Mouse (Mus musculus): ENCODE measurements at regions not wholly inside any gene's neighbourhood (a gene's known extent, or its start where the extent isn't known, plus 50 kb on each side); places are given as distances from the start of the nearest gene placed in this dataset.

DNA sequence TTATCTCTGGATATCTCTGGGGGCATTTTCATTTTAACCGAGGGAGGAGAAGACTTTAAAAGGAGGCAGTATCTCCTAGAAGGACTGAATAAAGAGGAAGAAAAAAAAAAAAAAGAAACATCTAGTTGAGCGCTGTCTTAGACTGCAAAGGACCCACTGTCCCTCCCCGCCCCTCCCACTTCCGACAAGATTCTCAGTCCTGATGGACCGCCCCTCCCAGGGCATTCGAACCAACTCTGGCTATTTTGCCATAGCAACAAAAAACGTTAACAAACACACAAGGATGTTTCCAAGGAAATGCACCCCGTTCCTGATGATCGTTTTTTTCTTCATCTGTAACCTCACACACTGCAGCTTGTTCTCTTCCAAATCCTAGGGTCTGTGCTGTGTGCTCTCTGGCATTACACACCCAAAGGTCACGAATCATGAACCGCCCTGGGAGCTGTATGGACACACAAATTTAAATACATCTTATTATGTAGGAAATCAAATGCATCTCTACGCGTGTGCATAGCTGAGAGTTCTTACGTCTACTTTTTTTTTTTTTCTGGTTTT is 75.8 kb downstream of the Rnd3 start:
- no peak for DNase-seq (ENCODE audit: low read depth, low spot score)

DNA sequence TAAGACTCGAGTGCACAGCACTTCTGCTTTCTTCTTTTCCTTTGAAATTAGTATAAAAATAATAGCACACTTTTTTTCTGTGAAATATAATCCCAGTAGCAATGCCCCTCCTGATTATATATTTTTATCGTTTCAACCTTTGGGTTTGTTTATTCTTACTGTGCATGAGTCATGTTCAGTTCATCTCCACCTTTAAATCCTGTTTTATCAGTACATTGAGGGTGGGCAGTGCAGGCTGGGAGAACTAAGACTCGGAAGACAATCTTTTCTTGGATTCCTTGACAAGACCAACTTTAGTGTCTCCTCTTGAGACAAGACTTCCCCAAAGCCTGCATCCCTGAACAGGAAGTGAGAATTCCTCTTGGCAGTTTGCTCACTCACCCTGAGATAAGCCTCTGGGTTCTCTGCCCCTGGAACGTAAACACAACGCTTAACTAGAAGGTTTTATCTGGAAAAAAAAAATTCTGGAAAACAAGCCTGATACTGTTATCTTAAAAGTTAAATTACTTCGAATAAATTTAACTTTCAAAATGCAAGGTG is 76.5 kb downstream of the Rnd3 start:
- no peak for DNase-seq (ENCODE audit: low read depth, low spot score)

GRCm38 (mm10) chr2:51070902-51071301 is 78.0 kb downstream of the Rnd3 start:
- no peak for DNase-seq (ENCODE audit: low read depth, low spot score)

DNA sequence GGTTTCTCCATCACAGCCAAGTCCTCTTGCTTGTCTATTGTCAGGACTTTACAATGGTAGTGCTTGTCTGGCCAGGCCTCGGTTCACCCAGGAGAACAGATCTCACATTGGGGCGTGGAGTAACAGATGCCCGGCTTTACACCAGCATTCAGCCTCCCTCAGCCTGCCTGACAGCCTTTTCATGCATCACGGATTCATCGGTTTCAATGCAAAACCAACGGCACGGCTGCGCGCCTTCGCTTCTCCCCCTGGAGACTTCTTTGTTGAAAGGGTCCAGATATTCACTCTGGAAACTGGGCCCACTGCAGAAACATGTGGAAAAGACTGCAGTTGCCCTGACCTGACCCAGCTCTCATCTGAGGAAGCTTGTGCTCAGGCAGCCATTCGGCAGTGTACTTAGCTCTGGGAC is 82.5 kb downstream of the Rnd3 start:
- no peak for DNase-seq (ENCODE audit: low read depth, low spot score)

- no peak for DNase-seq (ENCODE audit: low read depth, low spot score)
These were observed 83.1 kb downstream of the Rnd3 start for GRCm38 (mm10) chr2:51065821-51066220.

GRCm38 (mm10) chr2:51064821-51065220 is 84.1 kb downstream of the Rnd3 start:
- no peak for DNase-seq (ENCODE audit: low read depth, low spot score)

DNA sequence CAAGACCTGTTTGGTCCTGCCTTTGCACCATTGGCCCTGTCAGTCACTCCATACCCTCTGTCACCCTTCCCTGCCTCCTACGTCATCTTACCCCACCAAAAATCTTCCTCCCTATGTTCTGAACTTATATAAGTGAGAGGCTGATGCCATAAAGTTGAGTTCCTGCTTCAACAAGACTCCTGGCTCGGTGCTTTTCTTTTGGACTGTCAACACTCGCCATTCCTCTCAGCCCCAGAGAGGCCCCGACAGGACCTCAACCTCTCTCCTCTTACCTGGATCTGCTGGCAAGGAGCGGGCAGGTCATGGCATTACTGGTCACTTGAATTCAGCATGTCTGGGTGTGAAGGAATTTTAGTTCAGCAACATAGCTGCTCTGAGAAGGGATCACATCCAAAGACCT is 86.9 kb downstream of the Rnd3 start:
- no peak for DNase-seq (ENCODE audit: low read depth, low spot score)

GRCm38 (mm10) chr2:51058158-51058557 is 90.8 kb downstream of the Rnd3 start:
- DNase-seq (ENCODE audit: low read depth, low spot score), result no peak

DNA sequence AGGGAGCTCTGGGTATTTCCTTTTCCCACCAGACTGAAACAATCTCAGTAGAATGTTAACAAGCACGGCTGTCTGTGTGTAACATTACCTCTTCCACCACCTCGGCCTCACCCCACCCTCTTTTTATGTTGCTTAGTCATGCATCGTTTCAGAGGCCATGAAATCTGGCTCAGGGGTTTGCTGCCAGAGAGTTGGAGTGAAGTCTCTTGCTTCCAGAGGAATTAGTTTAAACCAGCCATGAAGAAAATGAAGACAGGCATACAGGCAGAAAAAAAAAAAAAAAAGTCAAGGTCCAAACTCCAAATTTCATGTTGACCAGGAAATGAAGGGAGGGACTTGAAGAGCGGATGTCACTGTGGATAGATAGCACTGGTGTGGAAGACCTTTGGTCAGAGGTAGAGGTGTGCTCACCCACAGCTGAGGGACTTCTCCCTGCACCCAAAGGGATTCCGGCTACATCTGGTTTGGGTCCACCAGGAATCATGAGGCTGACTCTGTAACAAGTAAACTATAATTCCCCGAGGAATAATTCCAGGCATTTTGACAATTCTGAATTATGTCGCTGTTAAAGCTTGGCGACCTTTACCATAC is 92.7 kb downstream of the Rnd3 start:
- no peak for DNase-seq (ENCODE audit: low read depth, low spot score)

DNA sequence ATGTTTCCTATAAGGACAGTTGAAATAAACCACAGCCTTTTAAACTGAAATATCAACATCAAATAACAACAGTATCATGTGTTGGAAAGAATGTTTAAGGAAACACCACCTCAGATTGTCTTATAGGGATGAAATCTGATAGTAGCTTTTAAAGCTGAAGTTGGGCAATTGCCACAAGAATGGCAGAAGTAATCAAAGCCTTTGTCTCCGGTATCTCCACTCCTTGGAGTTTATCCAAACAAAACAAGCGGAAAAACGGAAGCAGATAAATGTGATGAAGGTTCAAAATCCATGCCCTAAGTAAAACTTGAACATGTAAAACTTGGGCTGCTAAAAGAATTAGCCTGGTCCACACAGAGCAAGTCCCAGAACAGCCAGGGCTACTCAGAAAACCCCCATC is 93.6 kb downstream of the Rnd3 start:
- no peak for DNase-seq (ENCODE audit: low read depth, low spot score)

DNA sequence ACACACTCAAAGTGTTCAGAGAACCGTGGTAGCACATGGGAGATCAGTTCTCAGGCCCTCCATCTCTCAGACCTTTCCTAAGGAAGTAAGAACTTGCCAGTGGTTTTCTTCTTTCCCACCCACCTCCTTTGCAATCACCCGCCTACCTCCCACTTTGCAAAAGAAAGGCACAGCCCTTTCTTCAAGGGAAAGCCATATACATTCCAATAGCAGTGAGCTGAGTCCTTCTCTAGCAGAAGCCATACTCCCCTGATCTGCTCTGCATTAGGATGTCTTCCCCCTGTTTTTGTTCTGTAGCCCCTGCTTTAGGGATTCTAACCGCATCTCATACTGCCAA is 99.1 kb downstream of the Rnd3 start:
- no peak for DNase-seq (ENCODE audit: low read depth, low spot score)

- DNase-seq (ENCODE audit: low read depth, low spot score), result no peak
These were observed 99.6 kb downstream of the Rnd3 start for GRCm38 (mm10) chr2:51049101-51049833.

DNA sequence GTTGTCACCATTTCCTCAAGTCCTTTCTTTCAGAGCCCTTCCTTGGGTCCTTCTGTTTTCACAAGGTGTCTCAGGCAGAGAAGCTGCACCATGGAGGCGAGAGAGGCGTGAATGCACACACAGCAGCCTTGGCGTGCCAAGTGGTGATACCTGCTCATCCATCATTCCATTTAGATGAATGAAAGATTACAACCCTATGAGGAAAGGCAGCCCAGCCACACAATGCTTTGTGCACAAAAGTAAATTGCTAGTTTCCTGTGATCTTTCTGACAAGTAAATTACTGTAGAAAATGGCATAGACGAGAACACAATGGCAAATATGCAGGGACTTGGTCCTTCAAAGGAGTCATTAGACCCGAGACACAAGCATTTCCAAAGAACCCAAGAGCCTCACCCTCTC is 101.4 kb downstream of the Rnd3 start:
- no peak for DNase-seq (ENCODE audit: low read depth, low spot score)

- no peak for DNase-seq (ENCODE audit: low read depth, low spot score)
These were observed 103.3 kb downstream of the Rnd3 start for GRCm38 (mm10) chr2:51045626-51046025.

DNA sequence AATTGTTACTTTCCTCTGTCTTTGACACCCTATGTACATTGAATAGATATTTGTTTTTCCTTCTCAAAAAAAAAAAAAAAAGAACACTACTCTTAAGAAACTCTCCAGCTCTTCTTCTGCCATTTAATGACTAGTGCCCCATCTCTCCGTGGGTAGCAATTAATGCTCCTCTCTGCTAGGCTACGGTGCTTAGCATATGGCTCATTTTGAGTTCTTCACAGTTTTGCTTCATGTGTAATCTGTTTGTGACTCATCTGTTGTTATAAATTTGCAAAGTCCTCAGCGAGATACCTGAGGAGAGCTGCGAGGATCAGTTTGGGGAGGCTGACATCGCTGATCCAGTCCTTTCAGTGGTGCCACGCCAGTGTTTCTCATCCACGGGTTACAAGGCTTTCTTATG is 107.8 kb downstream of the Rnd3 start:
- DNase-seq (ENCODE audit: low read depth, low spot score), result no peak

- no peak for DNase-seq (ENCODE audit: low read depth, low spot score)
These were observed 110.2 kb downstream of the Rnd3 start for GRCm38 (mm10) chr2:51038685-51039084.

DNA sequence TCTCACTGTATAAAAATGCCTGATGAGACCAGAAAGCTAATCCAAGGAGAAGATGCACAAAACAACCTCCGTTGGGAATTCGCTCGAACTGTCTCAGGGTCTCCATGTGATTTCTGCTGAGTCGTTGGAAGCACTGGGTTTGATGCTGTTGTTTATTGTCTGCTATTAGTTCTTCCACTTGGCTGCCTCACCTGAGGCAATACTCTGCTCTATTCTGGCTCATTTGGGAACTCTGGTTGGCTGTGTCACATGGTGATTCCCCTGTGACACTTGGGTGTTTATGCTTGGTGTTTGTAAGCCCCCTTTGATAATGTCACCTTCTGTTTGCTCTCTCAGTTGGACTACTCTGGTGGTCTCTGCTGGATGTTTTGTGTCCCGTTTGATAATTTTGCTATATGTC is 111.9 kb downstream of the Rnd3 start:
- DNase-seq (ENCODE audit: low read depth, low spot score), result no peak

DNA sequence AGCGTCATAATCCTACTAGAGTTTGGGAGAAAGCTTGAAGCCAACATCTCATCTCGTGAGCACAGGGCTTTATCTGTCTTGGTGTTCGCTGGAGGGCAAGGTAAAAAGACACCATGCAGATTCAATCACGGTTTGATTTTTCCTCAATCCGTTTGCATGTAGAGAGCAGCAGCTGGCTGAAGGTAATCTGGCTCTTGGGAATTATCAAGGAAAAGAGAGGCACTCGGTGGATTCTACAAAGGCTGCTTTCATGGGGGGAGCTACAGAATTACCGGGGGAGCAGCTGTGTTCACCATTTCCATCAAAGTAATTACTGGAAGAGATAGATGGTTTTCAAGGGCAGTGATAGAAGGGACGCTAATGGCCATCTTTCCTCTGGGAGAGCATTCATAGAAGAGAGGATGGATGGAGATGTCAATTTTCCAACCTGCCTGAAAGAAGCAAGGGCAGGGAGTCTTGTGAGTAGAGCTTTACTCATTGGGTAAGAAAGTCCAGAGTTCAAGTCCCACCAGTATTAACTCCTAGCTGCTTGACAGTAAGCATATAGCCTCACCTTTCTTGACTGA is 112.6 kb downstream of the Rnd3 start:
- DNase-seq (ENCODE audit: low read depth, low spot score), result no peak

GRCm38 (mm10) chr2:51033881-51034280 is 115.0 kb downstream of the Rnd3 start:
- no peak for DNase-seq (ENCODE audit: low read depth, low spot score)

DNA sequence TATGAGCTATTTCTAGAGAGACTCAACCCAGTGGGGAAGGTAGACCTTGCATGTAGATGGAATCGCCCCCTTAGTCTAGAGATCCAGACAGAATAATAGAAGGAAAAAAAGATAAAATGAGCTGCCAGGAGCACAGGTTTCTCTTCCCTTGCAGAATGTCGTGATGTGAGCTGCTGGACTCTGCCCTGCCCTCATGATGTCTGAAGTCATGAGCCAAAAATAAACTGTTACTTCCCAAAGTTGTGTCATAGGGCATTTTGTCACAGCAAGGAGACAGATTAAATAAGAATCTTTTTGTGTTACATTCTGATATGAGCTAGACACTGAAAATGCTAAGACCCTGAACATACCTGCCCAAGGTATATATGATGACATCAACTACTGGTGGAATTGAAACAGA is 126.4 kb downstream of the Rnd3 start:
- no peak for DNase-seq (ENCODE audit: low read depth, low spot score)

DNA sequence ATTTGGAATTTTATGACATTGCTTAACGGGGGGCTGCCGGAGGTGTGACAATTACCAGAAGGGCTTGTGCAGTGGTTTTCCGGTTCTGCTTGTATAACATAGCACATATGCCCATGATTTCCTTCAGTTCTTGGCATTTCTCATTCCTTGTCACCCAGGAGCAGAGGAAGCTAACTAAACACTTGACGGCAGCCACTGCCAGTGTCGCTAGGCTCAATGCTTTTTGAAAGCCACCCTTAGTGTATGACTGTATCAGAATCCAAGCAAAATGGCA is 132.8 kb downstream of the Rnd3 start:
- DNase-seq (ENCODE audit: low read depth, low spot score), result no peak

GRCm38 (mm10) chr2:51015360-51016128 is 133.4 kb downstream of the Rnd3 start:
- no peak for DNase-seq (ENCODE audit: low read depth, low spot score)
